Mouse (Mus musculus) left cerebral cortex, postnatal 10 days (tissue): ENCODE results near the gene Gm10226. TPM values are rescaled to one million over a fixed set of nuclear protein-coding genes. Genes with fewer than 3 reads are reported as not detected.
"Not testable (repeated sequence)": the region's sequence is repeated elsewhere in the genome, so short reads cannot be mapped to it uniquely, and the experiment has no call there.

Experiments used
- DNase-seq, 2 experiments: peaks; one replicate each; pipeline ENCODE4 v3.0.0; 2021 to 2022; ENCODE audit warnings: low spot score in 2 of 2, mixed read lengths in 1 of 2; ENCODE audit errors: extremely low spot score in 1 of 2
- intact Hi-C: fragments of 180-260 bp; cut with DNase I; formaldehyde crosslinking; loops from one replicate; pipeline ENCODE4 v1.15.1; 2025
- total RNA-seq, 2 experiments: library from RNA; stranded (reverse); gene quantifications; 2 replicates each; pipeline ENCODE4 v1.2.3; 2021

The Gm10226 gene
- total RNA-seq = 1 to 10 TPM; 4.9 to 8.5 TPM

DNA sequence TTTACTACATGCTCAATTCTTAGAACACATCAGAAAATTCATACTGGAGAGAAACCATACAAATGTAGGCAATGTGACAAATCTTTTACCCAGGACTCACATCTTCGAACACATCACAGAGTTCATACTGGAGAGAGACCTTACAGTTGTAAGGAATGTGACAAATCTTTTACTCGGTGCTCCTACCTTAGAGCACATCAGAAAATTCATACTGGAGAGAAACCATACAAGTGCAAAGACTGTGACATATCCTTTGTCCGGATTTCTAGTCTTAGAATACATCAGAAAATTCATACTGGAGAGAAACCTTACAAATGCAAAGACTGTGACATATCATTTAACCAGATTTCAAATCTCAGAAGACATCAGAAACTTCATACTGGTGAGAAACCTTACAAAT is at the start of gene Gm10226:
Gene Gm10226, plus strand, starts transcription at position 301 of the 400 bp plus-strand sequence.
- DNase-seq = no peak
- intact Hi-C loops = no loop called here

DNA sequence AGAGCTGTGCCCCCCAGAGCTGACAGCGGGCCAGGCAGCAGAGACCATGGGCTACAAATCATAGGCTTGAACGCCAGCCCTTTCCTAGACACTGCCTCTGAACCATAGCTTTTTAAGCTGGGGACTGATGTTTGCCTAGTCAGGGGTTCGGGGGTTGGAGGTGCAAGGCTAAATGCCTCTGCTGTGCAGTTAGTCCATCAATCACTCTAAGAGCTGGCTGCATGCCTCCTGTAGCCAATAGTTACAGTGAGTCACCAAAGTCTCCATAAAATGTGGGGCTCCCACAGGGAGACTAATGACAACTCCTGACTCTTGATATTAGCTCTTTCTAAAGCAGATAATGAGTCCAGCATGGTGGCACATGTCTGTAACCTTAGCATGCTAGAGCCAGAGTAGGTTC is 42.9 kb upstream of the Gm10226 start:
- no peak for DNase-seq
- intact Hi-C loops = loop anchor here (2.0 kb wide), 1 partner anchor 30 kb away; no protein-coding TSS in a partner anchor

DNA sequence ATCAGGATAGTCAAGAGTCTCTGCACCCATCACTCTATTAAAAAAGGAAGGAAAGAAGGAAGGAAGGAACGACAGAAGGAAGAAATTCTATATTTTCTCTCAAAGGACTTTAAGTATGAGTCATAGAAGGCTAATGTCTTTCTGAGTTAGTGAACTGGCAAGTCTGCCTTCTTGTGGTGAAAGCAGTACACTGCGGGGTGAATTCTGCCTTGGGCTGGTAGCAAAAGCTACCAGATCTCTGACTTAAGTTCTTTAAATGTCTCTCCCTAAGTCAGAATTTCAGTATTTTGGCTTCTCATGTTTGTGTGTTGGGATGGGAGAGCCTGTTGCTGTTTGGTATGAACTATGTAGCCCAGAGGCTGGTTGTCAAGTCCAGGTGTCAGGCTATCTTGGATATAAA is 41.7 kb upstream of the Gm10226 start:
- peak in 1 of 2 experiments; percentile 24 for DNase-seq
- intact Hi-C loops = loop anchor here (2.0 kb wide), 1 partner anchor 29 kb away; no protein-coding TSS in a partner anchor

DNA sequence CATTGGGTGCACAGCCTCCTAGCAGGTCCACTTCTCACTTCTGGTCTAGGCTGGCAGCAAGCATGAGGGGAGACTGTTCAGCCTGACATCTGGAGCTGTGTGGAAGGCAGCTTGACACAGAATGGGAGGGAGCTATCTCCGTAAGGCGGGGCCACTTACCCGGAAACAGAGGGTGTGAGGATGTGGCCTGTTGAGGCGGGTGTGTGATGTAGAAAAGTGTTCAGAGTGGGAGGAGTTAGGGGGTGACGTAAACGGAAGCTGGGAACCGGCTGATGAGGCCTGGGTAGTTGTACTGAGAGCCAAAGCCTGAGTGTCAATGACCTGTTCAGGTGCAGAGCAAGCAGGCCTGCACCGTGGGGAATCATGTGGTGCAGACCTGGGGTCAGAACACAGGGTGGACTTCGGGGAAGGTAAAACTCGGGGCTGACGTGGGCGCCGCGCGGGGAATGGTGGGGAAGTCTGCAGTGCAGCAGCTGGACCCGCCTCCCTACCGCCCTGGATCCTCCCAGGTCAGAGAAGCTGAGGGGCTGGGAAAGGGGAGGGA is 41.2 kb upstream of the Gm10226 start, which contains the start of gene Zfp983:
Gene Zfp983, plus strand, starts transcription at position 261 of the 544 bp plus-strand sequence.
- intact Hi-C loops = not testable (repeated sequence)
- peak; percentile 63 to 86 for DNase-seq

DNA sequence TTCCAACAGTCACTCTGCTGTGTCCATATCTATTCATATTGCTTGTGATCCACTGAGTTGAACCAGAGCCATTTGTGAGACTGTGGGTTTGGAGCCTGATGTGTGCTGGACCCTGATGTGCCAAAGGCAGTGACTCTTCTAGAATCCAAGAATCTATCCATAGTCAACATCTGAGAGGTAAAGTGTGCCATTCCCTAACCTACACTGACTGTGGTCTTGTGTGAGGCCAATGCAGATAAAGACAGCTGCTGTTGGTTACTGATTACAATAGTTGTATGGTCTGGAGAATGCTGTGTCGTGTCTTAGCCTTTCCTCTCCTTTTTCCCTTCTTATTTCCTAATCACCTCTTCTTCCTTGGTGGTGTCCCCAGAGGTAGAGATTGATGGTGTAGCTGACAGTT is 12.8 kb upstream of the Gm10226 start:
- not testable (repeated sequence) for DNase-seq
- intact Hi-C loops = loop anchor here (2.0 kb wide), 1 partner anchor 30 kb away; no protein-coding TSS in a partner anchor

DNA sequence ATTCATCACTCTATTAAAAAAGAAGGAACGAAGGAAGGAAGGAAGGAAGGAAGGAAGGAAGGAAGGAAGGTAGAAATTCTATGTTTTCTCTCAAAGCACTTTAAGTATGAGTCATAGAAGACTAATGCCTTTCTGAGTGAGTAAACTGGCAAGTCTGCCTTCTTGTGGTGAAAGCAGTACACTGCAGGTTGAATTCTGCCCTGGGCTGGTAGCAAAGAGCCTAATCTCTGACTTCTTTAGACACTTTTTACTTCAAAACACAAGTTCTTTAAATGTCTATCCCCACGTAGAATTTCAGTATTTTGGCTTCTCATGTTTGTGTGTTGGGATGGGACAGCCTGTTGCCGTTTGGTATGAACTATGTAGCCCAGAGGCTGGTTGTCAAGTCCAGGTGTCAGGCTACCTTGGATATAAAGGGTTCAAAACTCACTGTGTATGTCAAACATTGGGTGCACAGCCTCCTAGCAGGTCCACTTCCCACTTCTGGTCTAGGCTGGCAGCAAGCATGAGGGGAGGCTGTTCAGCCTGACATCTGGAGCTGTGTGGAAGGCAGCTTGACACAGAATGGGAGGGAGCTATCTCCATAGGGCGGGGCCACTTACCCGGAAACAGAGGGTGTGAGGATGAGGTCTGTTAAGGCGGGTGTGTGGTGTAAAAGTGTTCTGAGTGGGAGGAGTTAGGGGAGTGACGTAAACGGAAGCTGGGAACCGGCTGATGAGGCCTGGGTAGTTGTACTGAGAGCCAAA is 12.2 kb upstream of the Gm10226 start:
- DNase-seq = peak; percentile 76 to 89
- intact Hi-C loops = loop anchor here (2.0 kb wide), 1 partner anchor 31 kb away; no protein-coding TSS in a partner anchor

DNA sequence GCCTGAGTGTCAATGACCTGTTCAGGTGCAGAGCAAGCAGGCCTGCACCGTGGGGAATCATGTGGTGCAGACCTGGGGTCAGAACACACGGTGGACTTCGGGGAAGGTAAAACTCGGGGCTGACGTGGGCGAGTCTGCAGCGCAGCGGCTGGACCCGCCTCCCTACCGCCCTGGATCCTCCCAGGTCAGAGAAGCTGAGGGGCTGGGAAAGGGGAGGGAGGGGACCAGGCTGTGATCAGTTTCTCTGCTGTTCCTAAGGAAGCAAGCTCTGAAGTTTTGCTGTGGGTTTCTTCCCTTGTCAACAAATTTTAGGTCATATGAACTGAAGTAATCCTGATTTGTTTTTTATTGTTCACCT is 11.7 kb upstream of the Gm10226 start:
- intact Hi-C loops, DNase-seq: not testable (repeated sequence)

DNA sequence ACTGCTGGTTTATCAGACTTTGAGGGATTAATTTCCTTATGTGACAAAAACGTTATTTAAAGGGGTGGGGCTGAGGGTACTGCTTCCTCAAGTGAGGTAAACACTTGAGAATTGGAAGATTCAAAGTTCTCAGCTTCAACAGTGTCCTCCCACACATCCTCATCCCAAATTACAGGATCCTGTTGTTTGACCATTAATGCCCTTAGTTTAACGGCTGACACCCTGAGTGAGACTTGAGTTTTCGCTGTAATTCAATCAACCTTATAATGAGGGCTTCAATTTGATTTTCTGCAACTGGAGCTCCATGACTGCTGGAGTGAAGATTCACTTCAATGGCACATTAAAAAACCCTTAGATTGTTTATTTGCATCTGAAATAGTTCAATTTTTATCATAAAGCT is 1.7 kb downstream of the Gm10226 start:
- intact Hi-C loops = loop anchor here (2.0 kb wide), 1 partner anchor 31 kb away; no protein-coding TSS in a partner anchor
- no peak for DNase-seq

DNA sequence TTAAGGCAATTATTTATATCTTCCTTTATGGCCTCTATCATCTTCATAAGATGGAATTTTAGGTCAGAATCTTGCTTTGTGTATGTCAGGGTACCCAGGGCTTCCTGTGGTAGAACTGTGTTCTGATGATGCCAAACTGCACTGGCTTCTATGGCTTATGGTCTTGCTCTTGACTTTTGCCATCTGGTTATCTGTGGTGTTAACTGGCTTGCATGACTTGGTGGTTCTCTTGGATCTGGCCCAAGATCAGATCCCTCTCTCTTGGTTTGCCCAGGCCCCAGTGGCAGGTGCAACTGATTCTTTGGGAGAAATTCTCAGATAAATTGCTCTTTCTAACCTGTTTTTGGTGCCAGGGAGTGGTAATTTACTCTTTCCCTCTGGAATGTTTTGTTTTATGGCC is 4.4 kb downstream of the Gm10226 start:
- intact Hi-C loops = no loop called here

DNA sequence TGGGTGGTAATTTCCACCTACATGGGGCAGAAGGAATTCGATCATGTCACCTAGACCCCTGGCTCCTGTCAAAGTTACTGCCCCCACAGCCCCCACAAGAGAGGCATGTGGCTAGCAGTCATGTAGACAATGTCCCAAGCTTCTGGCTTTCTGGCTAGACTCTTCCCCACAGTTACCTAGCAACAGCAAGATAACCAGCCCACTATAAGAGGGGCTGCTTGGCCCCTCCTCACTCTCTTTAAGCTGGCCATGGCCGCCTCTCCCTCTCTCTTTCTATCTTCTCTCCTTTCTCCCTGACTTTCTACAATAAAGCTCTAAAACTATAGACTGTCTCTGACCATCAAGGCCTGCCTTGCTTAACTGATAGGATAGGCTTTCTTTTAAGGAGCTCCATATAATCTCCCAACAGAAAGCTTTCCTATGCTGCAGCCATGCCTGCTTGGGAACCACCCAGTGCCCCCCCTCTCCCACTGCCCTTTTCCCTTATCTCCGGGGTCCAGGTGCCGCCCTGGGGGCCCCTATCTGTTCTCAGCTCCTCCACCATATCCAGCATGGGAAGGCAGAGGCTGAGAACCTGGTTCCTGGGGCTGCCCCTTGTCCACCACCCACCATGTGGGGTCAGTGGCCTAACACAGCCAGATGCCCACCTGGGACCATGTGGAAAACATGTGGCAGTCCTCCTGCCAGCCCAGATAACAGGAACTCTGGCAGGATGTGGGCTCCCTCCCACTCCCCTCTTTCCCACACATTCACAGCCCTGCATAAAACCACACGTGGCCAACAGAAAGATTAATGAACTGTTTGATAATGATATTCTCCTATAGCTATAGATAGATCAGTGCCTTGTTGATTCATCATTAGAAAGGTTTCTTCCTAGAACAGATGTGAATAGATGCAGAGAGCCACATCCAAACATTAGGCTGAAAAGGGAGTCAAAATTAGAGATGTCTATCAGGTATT is 10.9 kb downstream of the Gm10226 start:
- intact Hi-C loops = no loop called here
- DNase-seq = no peak

More for the DNA sequence above, 4.4 kb downstream of the Gm10226 start:
- no peak for DNase-seq

DNA sequence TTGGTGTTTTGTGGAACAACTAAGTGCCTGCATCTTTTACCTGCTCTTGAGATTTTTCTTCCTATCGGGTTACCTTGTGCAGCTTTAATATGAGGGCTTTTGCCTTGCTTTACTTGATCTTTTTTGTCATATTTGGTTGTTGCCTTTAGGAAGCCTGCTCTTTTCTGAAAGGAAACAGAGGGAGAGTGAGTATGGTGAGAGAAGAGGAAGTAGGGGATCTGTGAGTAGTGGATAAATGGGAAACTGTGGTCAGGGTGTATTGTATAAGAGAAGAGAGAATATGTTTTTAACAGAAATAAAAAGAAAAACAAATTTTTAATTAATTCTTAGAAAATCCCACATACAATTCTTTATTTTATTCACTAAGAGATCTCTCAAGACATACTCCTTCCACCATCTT is 11.8 kb downstream of the Gm10226 start:
- no peak for DNase-seq
- intact Hi-C loops = no loop called here

DNA sequence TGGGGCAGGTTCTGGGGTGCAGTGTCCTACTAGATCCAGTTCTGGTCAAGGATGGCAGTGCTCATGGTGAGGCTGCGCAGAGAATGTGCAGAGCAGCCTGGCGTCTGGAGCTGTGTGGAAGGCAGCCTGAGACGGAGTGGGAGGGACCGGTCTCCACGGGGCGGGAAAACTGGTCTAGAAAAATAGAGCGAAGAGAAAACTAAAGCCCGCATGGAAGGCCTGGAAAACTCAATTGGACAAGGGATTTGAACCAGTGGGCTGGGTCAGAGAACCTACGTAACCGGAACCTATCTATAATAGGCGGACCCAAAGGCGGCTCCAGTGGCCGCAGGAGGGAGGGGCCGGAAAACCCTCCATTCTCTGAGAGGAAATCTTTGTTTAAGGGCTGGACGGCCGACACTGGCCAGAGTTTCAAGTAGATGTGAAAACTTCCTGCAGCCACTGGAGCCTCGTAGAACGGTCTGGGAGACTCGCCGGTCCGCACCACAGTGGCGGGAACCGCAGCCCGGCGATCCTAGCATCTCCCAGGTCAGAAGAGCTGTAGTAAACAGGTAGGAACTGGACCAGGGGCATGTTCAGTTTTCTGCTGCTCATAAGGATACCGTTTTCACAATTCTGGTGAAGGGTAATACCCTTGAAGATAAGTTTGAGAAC is 15.8 kb downstream of the Gm10226 start, which contains the start of gene Zfp760:
Gene Zfp760, plus strand, starts transcription at position 399 of the 654 bp plus-strand sequence.
- DNase-seq = peak; percentile 86 to 90
- intact Hi-C loops = no loop called here

DNA sequence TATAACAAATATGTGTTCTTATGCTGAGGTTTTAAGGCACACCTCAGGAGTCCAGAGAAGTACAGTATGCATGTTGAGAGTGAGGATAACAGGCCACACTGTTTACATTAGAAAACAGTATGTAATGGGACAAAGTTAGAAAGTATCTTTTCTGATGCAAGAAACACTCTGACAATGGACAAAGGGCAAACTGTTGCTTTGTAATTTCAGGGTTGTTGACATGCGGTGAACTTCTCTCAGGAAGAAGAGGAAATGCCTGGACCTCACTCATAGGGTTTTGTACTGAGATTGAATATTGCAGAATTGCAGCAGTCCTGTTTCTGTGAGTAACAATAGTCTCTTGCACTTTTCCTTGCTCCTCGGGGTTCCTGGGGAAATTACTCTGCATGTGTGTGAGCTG is 16.7 kb downstream of the Gm10226 start:
- no peak for DNase-seq
- intact Hi-C loops = no loop called here

DNA sequence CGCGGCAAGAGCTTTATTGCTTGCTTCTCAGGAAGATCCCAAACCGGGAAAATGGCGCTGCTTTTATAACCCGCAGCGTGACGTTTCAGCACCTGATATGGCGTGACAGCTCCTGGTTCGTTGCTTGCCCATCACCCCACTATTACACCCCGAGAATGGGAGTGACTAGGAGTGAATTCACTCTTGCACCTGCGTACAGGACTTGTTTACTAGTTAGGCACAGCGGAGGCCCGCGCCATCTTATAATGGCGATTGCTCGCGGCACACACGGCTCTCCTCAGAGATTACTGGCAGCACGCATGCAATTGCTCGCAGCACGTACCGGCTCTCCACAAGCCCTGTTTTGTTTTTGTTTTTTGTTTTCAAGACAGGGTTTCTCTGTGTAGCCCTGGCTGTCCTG is 38.8 kb downstream of the Gm10226 start, which contains the start of gene Zfp229:
Gene Zfp229, plus strand, starts transcription at position 301 of the 400 bp plus-strand sequence.
- intact Hi-C loops, DNase-seq: not testable (repeated sequence)

DNA sequence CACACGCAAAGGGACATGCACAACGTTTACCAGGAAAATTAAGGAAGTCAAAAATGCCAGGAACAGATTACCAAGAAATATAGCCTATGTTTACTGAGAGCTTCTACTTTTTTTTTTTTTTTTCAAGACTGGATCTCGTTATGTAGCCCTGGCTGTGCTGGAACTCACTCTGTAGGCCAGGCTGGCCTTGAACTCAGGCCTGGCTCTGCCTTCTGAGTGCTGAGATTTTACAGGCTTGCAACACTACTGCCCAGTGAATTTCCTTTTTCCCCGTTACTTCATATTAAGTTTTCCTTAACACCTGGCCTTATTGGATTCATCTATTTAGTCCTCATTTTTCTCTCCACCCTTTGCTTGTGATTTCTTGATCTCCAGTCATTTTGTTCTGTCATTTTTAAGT is 41.4 kb downstream of the Gm10226 start:
- intact Hi-C loops = no loop called here
- no peak for DNase-seq

DNA sequence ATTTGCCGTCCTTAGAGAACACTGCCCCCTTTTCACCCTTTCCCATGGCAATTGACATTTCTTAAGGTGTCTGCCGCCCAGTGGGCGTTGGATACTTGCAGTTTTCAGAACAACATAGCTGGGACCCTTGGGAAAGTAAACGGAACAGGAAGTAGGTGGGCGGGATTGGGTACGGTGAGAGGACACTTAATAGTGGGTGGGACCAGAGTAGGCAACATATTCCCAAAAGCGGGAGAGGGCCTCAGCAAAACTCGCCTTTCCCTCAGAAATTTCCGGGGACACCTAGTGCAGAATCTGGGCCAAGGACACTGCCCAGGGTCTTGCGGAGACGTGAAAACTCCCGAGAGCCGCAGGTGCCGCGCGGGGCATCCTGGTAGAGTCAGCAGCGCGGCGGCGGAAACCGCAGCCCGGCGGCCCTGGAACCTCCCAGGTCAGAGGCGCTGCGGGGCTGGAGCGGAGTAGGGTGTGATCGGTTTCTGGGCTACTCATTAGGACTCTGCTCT is 41.9 kb downstream of the Gm10226 start:
- intact Hi-C loops = no loop called here
- DNase-seq = peak; percentile 59 to 76
